ENCODE assay signal across 15 mouse cellular contexts in the genomic region with DNA sequence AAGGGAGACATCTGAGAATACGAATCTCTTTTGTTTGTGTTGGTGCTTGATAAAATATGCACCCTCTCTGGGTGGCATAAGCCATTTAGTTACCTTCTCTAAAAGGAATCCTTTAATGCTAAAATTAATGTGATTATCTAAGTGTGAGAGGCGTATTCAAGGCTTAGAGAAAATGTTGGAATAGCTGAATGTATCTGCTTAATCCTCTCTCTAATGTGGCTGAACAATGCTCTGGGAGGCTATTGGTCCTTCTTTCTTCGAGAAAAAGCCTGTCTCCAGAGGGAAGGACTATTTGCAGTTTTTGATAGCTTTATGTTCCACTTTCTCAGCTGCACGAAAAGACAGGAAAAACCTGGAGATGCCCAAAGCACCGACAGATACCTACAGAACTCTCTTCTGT.
"Had no signal": no experiment of that assay in that cellular context is flagged by ENCODE, and none has a peak within 500 bp of the region (broad histone marks: within the 10 kb centered on the region; RNA-seq: fewer than 3 reads in every experiment).

No protein-coding gene starts in this region.

- ATAC-seq: liver, embryonic 12.5 days had no signal

- H3K9me3 ChIP-seq: liver, embryonic 12.5 days; neural tube, embryonic 13.5 days; neural tube, embryonic 15.5 days; stomach, embryonic 15.5 days had no signal

- H3K36me3 ChIP-seq: liver, embryonic 12.5 days; neural tube, embryonic 13.5 days; neural tube, embryonic 15.5 days; stomach, embryonic 15.5 days had no signal

- H3K4me3 ChIP-seq: liver, embryonic 12.5 days; myocyte; neural tube, embryonic 13.5 days; neural tube, embryonic 15.5 days; stomach, embryonic 15.5 days had no signal

- H3K4me1 ChIP-seq: liver, embryonic 12.5 days; neural tube, embryonic 13.5 days; neural tube, embryonic 15.5 days; stomach, embryonic 15.5 days had no signal

- H3K4me2 ChIP-seq: liver, embryonic 12.5 days; lung, embryonic 14.5 days; neural tube, embryonic 13.5 days; neural tube, embryonic 15.5 days; stomach, embryonic 15.5 days had no signal

- H3K27ac ChIP-seq: liver, embryonic 12.5 days; liver, embryonic 14.5 days; neural tube, embryonic 13.5 days; neural tube, embryonic 15.5 days; stomach, embryonic 15.5 days; stomach, postnatal 0 days had no signal

- H3K9ac ChIP-seq: liver, embryonic 12.5 days; liver, embryonic 14.5 days; lung, embryonic 14.5 days; neural tube, embryonic 13.5 days; neural tube, embryonic 15.5 days; stomach, embryonic 15.5 days had no signal

- DNase-seq: lung, adult 18-20 months; lung, embryonic 14.5 days; lung, postnatal 10 days; lung, postnatal 4 days; right cerebral cortex, postnatal 14 days; thymus, adult 2 months; thymus, postnatal 25 days; thymus, postnatal 4 days had no signal

- H3K27me3 ChIP-seq: liver, embryonic 12.5 days; neural tube, embryonic 13.5 days; neural tube, embryonic 15.5 days; stomach, embryonic 15.5 days had no signal
